Mouse (Mus musculus) heart, embryonic 16.5 days (tissue): ENCODE data around the gene Eml1. TPM values are rescaled to one million over a fixed set of nuclear protein-coding genes. Genes with fewer than 3 reads are reported as not detected.

Experiments used
- ATAC-seq: fragments of 200-750 bp; cut with Nextera tagmentation; replicated peaks from 2 replicates; pipeline ENCODE4 v1.8.0; 2017; ENCODE audit warnings: moderate number of reproducible peaks; ENCODE audit not compliant: insufficient read depth, low FRiP score; ENCODE audit errors: extremely low read depth
- H3K27ac ChIP-seq: fragments of 300-500 bp; sonication (generic); 2 replicates; pipeline ENCODE4 v1.5.1; 2014; ENCODE audit warnings: mild to moderate bottlenecking, low read length, control low read depth, moderate library complexity
- H3K27me3 ChIP-seq: fragments of 300-500 bp; sonication (generic); 2 replicates; pipeline ENCODE4 v1.6.1; 2014; ENCODE audit warnings: low read length, mixed read lengths; ENCODE audit not compliant: control insufficient read depth, insufficient read depth
- H3K36me3 ChIP-seq: fragments of 300-500 bp; sonication (generic); 2 replicates; pipeline ENCODE4 v1.6.1; 2014; ENCODE audit not compliant: control insufficient read depth, insufficient read depth
- H3K4me1 ChIP-seq: fragments of 300-500 bp; sonication (generic); 2 replicates; pipeline ENCODE4 v1.6.1; 2014; ENCODE audit warnings: low read length, mixed read lengths; ENCODE audit not compliant: control insufficient read depth, insufficient read depth
- H3K4me2 ChIP-seq: fragments of 300-500 bp; sonication (generic); 2 replicates; pipeline ENCODE4 v1.6.1; 2014; ENCODE audit warnings: low read depth, mild to moderate bottlenecking, control low read depth, low read length
- H3K4me3 ChIP-seq: fragments of 300-500 bp; sonication (generic); 2 replicates; pipeline ENCODE4 v1.5.1; 2014; ENCODE audit warnings: mild to moderate bottlenecking, control low read depth, low read length
- H3K9ac ChIP-seq: fragments of 300-500 bp; sonication (generic); 2 replicates; pipeline ENCODE4 v1.6.1; 2014; ENCODE audit warnings: low read length, control low read depth
- H3K9me3 ChIP-seq: fragments of 300-500 bp; sonication (generic); replicated peaks from 2 replicates; pipeline ENCODE4 v1.6.1; 2016; ENCODE audit warnings: low read length; ENCODE audit not compliant: control insufficient read depth
- WGBS: fragments of 180-500 bp; shearing (Covaris S2); extraction: QIAGEN DNeasy Blood & Tissue Kit; methylation state at CpG from one replicate; pipeline ENCODE4 v1.1.7; 2014; 5-methylcytosine and 5-hydroxymethylcytosine counted together
- polyA plus RNA-seq: library from polyadenylated mRNA; unstranded; fragments of >200 nt; fragmentation: Nextera tagmentation; extraction: Ambion mirVana; gene quantifications from 2 replicates; pipeline ENCODE4 v1.2.1, GENCODE M21; 2015

The Eml1 gene
- polyA plus RNA-seq, 1 experiment from 2014 or later = 84.9 TPM

- WGBS = under 1% methylated on average over 88 of the region's 90 CpGs
- H3K4me1 ChIP-seq = peaks cover 5% of the 10 kb centered on the region; the same call in 1 of the 2 replicates
- ATAC-seq = peak; percentile 88
These were observed 52.3 kb downstream of the Eml1 start for GRCm38 (mm10) chr12:108422858-108423631.

GRCm38 (mm10) chr12:108430964-108431363, 60.2 kb downstream of the Eml1 start:
- Histone ChIP-seq H3K27ac (no peak overlapping the region), H3K9me3 (no peaks in the 10 kb centered on the region), H3K27me3 (no peaks in the 10 kb centered on the region), H3K4me1 (peaks cover 18% of the 10 kb centered on the region), H3K36me3 (no peaks in the 10 kb centered on the region), H3K4me3 (no peak overlapping the region), H3K4me2 (no peak overlapping the region), H3K9ac (no peak overlapping the region)
- no peak for ATAC-seq
- WGBS = 79% methylated on average over 3 of the region's 3 CpGs

More at GRCm38 (mm10) chr12:108422858-108423631, 52.3 kb downstream of the Eml1 start:
- H3K9ac ChIP-seq = peak overlapping the region; percentile 74
- peak overlapping the region; percentile 24 for H3K27ac ChIP-seq
- H3K4me3 ChIP-seq = peak overlapping the region; percentile 62
- H3K9me3 ChIP-seq = no peaks in the 10 kb centered on the region
- H3K36me3 ChIP-seq = no peaks in the 10 kb centered on the region
- H3K27me3 ChIP-seq = no peaks in the 10 kb centered on the region
- peak overlapping the region; percentile 64 for H3K4me2 ChIP-seq

GRCm38 (mm10) chr12:108431714-108432113, 61.0 kb downstream of the Eml1 start:
- 78% methylated on average over 6 of the region's 6 CpGs for WGBS
- Histone ChIP-seq H3K4me2 (no peak overlapping the region), H3K4me3 (no peak overlapping the region), H3K9ac (no peak overlapping the region), H3K36me3 (no peaks in the 10 kb centered on the region), H3K27me3 (no peaks in the 10 kb centered on the region), H3K27ac (no peak overlapping the region), H3K9me3 (no peaks in the 10 kb centered on the region), H3K4me1 (peaks cover 25% of the 10 kb centered on the region)
- ATAC-seq = no peak

- peaks cover 33% of the 10 kb centered on the region for H3K4me1 ChIP-seq
- ATAC-seq = no peak
- H3K27ac ChIP-seq = no peak overlapping the region
- no peak overlapping the region for H3K4me2 ChIP-seq
- no peaks in the 10 kb centered on the region for H3K9me3 ChIP-seq
- H3K36me3 ChIP-seq = no peaks in the 10 kb centered on the region
- WGBS = 65% methylated on average over 5 of the region's 5 CpGs
- no peaks in the 10 kb centered on the region for H3K27me3 ChIP-seq
- H3K9ac ChIP-seq = no peak overlapping the region
- H3K4me3 ChIP-seq = no peak overlapping the region
These were observed 61.8 kb downstream of the Eml1 start for GRCm38 (mm10) chr12:108432578-108432977.

- Histone ChIP-seq H3K9ac (no peak overlapping the region), H3K4me2 (no peak overlapping the region), H3K27me3 (no peaks in the 10 kb centered on the region), H3K9me3 (no peaks in the 10 kb centered on the region), H3K4me3 (no peak overlapping the region), H3K36me3 (no peaks in the 10 kb centered on the region), H3K4me1 (peaks cover 36% of the 10 kb centered on the region), H3K27ac (no peak overlapping the region)
- ATAC-seq = no peak
- 76% methylated on average over 16 of the region's 16 CpGs for WGBS
These were observed 62.3 kb downstream of the Eml1 start for GRCm38 (mm10) chr12:108433030-108433429.

GRCm38 (mm10) chr12:108433498-108433897, 62.7 kb downstream of the Eml1 start:
- 56% methylated on average over 10 of the region's 10 CpGs for WGBS

GRCm38 (mm10) chr12:108435444-108436015, 64.8 kb downstream of the Eml1 start:
- Histone ChIP-seq H3K9ac (no peak overlapping the region), H3K4me2 (no peak overlapping the region), H3K9me3 (no peaks in the 10 kb centered on the region), H3K27me3 (no peaks in the 10 kb centered on the region), H3K36me3 (no peaks in the 10 kb centered on the region), H3K4me1 (peaks cover 36% of the 10 kb centered on the region), H3K27ac (peak overlapping the region; percentile 72), H3K4me3 (no peak overlapping the region)
- 55% methylated on average over 12 of the region's 12 CpGs for WGBS
- ATAC-seq = no peak

More at GRCm38 (mm10) chr12:108433498-108433897, 62.7 kb downstream of the Eml1 start:
- ATAC-seq = no peak
- no peak overlapping the region for H3K9ac ChIP-seq
- no peaks in the 10 kb centered on the region for H3K36me3 ChIP-seq
- no peaks in the 10 kb centered on the region for H3K27me3 ChIP-seq
- H3K4me1 ChIP-seq = peaks cover 36% of the 10 kb centered on the region
- H3K4me3 ChIP-seq = no peak overlapping the region
- no peak overlapping the region for H3K4me2 ChIP-seq
- no peak overlapping the region; the same call in 1 of the 2 replicates for H3K27ac ChIP-seq
- no peaks in the 10 kb centered on the region for H3K9me3 ChIP-seq

- H3K27ac ChIP-seq = peak overlapping the region; percentile 72
- H3K36me3 ChIP-seq = no peaks in the 10 kb centered on the region
- H3K4me2 ChIP-seq = peak overlapping the region; percentile 42
- H3K4me1 ChIP-seq = peaks cover 36% of the 10 kb centered on the region
- 48% methylated on average over 24 of the region's 24 CpGs for WGBS
- 0 out of 2 replicates have a peak overlapping the region, but pooled peaks have one; percentile 7 for H3K4me3 ChIP-seq
- H3K9me3 ChIP-seq = no peaks in the 10 kb centered on the region
- H3K27me3 ChIP-seq = no peaks in the 10 kb centered on the region
- peak; percentile 58 for ATAC-seq
- peak overlapping the region; percentile 42 for H3K9ac ChIP-seq
These were observed 65.5 kb downstream of the Eml1 start for GRCm38 (mm10) chr12:108436029-108436923.
